ENCODE assay signal across 31 mouse cellular contexts in the genomic region with DNA sequence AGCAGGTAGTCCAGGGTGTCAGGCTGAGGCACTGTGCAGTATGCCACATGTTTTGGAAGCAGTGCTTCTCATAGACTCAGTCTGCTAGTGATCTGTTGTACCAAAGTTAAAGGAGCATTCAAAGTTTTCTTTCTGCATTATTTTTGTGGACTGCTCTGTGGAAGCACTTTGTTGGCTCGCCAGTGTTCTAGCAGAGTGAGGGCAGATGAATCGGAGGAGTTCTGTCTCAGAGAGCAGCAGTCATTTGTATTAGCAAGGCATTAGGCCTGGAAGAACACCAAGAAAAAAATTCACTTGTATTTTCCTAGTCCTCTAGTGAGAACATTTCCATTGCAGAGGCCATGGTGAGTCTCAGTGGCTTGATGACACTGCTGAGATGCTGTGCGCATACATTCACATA.
DNase-seq lines count a peak whose midpoint lies in the region; ATAC-seq and TF ChIP-seq lines count a peak whose summit lies in the region.
"Had no signal": no experiment of that assay in that cellular context is flagged by ENCODE, and none has a peak within 500 bp of the region (broad histone marks: within the 10 kb centered on the region; RNA-seq: fewer than 3 reads in every experiment).

No protein-coding gene starts in this region.

- no peaks in the 10 kb centered on the region for H3K9me3 ChIP-seq in forebrain, embryonic 11.5 days (ENCODE audit: control insufficient read depth, low read length)
- H3K9me3 ChIP-seq: embryonic facial prominence, embryonic 10.5 days; embryonic facial prominence, embryonic 15.5 days; forebrain, embryonic 13.5 days; hindbrain, embryonic 13.5 days; limb, embryonic 12.5 days; liver, embryonic 12.5 days; neural tube, embryonic 13.5 days had no signal

- H3K27me3 ChIP-seq in kidney, adult 2 months (replicated peaks; ENCODE audit: control insufficient read depth, insufficient read depth, low read length): no peaks in the 10 kb centered on the region
- H3K27me3 ChIP-seq in liver, adult 2 months (ENCODE audit: control insufficient read depth, insufficient read depth, low read length): no peaks in the 10 kb centered on the region
- H3K27me3 ChIP-seq in small intestine, adult 2 months (ENCODE audit: control insufficient read depth, insufficient read depth, low read length): no peaks in the 10 kb centered on the region
- H3K27me3 ChIP-seq in forebrain, embryonic 11.5 days (ENCODE audit: control insufficient read depth, insufficient read depth, low read length): no peaks in the 10 kb centered on the region
- H3K27me3 ChIP-seq: embryonic facial prominence, embryonic 15.5 days; forebrain, embryonic 13.5 days; hindbrain, embryonic 13.5 days; limb, embryonic 12.5 days; liver, embryonic 12.5 days; neural tube, embryonic 13.5 days had no signal

- H3K4me3 ChIP-seq in kidney, adult 2 months (ENCODE audit: insufficient read depth, low read depth, low read length): no peak overlapping the region
- no peak overlapping the region for H3K4me3 ChIP-seq in liver, adult 2 months (ENCODE audit: insufficient read depth, low read depth, low read length)
- H3K4me3 ChIP-seq in small intestine, adult 2 months (ENCODE audit: low read depth, low read length): no peak overlapping the region
- no peak overlapping the region for H3K4me3 ChIP-seq in forebrain, embryonic 11.5 days (ENCODE audit: low read depth, low read length)
- H3K4me3 ChIP-seq: embryonic facial prominence, embryonic 10.5 days; embryonic facial prominence, embryonic 15.5 days; forebrain, embryonic 13.5 days; hindbrain, embryonic 13.5 days; left cerebral cortex, adult 2 months; limb, embryonic 12.5 days; liver, embryonic 12.5 days; myocyte; neural tube, embryonic 13.5 days had no signal

- peak; percentile 13 for DNase-seq in kidney, adult 2 months
- DNase-seq in kidney, adult 18-20 months: no peak
- DNase-seq in liver, adult 2 months (ENCODE audit: extremely low read depth, low read depth, low spot score): no peak
- no peak for DNase-seq in liver
- DNase-seq in layer of hippocampus, adult 9-10 months (ENCODE audit: low spot score): peak; percentile 46
- DNase-seq in frontal cortex, postnatal 25 days (ENCODE audit: low spot score in 2 of 2): no peak
- DNase-seq in forebrain, embryonic 11.5 days (ENCODE audit: low spot score): no peak
- DNase-seq: adrenal gland, postnatal 14 days; cerebellum, postnatal 14 days; gastrocnemius, postnatal 36 days; heart, adult 18-20 months; heart, postnatal 36 days; kidney, adult 8-10 months; kidney, postnatal 4 days; liver, postnatal 0 days; lung, postnatal 36 days; retina, postnatal 1 day; right cerebral cortex, postnatal 14 days; thymus, postnatal 4 days had no signal

- no peak for ATAC-seq in forebrain, embryonic 11.5 days (replicated peaks; ENCODE audit: low FRiP score)
- ATAC-seq: forebrain, embryonic 13.5 days; liver, embryonic 12.5 days; liver, postnatal 0 days had no signal

- peak overlapping the region; percentile 38; the same call in 1 of the 2 replicates for H3K9ac ChIP-seq in liver, adult 2 months (ENCODE audit: low read depth, low read length)
- H3K9ac ChIP-seq in forebrain, embryonic 11.5 days (ENCODE audit: low read length): no peak overlapping the region
- H3K9ac ChIP-seq: embryonic facial prominence, embryonic 15.5 days; forebrain, embryonic 13.5 days; hindbrain, embryonic 13.5 days; limb, embryonic 12.5 days; liver, embryonic 12.5 days; liver, postnatal 0 days; neural tube, embryonic 13.5 days had no signal

- no peak overlapping the region for H3K4me2 ChIP-seq in forebrain, embryonic 11.5 days (ENCODE audit: low read depth, low read length, severe bottlenecking)
- H3K4me2 ChIP-seq: embryonic facial prominence, embryonic 15.5 days; forebrain, embryonic 13.5 days; heart, embryonic 11.5 days; hindbrain, embryonic 13.5 days; limb, embryonic 12.5 days; liver, embryonic 12.5 days; midbrain, embryonic 11.5 days; neural tube, embryonic 13.5 days had no signal

- H3K4me1 ChIP-seq in kidney, adult 2 months (ENCODE audit: control insufficient read depth, insufficient read depth, low read length): peaks cover 14% of the 10 kb centered on the region
- H3K4me1 ChIP-seq in liver, adult 2 months (ENCODE audit: control insufficient read depth, insufficient read depth, low read length): peaks cover 20% of the 10 kb centered on the region
- H3K4me1 ChIP-seq in small intestine, adult 2 months (ENCODE audit: control insufficient read depth, insufficient read depth, insufficient read length, low read length): peaks cover 14% of the 10 kb centered on the region; the same call in 1 of the 2 replicates
- H3K4me1 ChIP-seq in forebrain, embryonic 11.5 days (replicated peaks; ENCODE audit: control insufficient read depth, insufficient read depth, low read length): no peaks in the 10 kb centered on the region
- H3K4me1 ChIP-seq: embryonic facial prominence, embryonic 15.5 days; forebrain, embryonic 13.5 days; hindbrain, embryonic 13.5 days; limb, embryonic 12.5 days; liver, embryonic 12.5 days; neural tube, embryonic 13.5 days had no signal

- WGBS in kidney, adult 2 months: 70% methylated on average over 3 of the region's 3 CpGs
- WGBS in liver, adult 2 months: 81% methylated on average over 3 of the region's 3 CpGs
- 84% methylated on average over 3 of the region's 3 CpGs for WGBS in small intestine, adult 2 months
- WGBS in forebrain, embryonic 11.5 days: 93% methylated on average over 3 of the region's 3 CpGs

- H3K27ac ChIP-seq in kidney, adult 2 months (ENCODE audit: insufficient read depth, low read depth, low read length): 0 out of 2 replicates have a peak overlapping the region, but pooled peaks have one; percentile 52
- H3K27ac ChIP-seq in liver, adult 2 months (replicated peaks; ENCODE audit: insufficient read depth, low read depth, low read length): peak overlapping the region; percentile 84
- peak overlapping the region; percentile 21 for H3K27ac ChIP-seq in small intestine, adult 2 months (ENCODE audit: insufficient read depth, low read depth, low read length)
- no peak overlapping the region for H3K27ac ChIP-seq in forebrain, embryonic 11.5 days (ENCODE audit: low read depth, low read length)
- H3K27ac ChIP-seq: embryonic facial prominence, embryonic 10.5 days; embryonic facial prominence, embryonic 15.5 days; forebrain, embryonic 13.5 days; hindbrain, embryonic 13.5 days; left cerebral cortex, adult 2 months; limb, embryonic 12.5 days; liver, embryonic 12.5 days; neural tube, embryonic 13.5 days had no signal

- no peak for TF ChIP-seq CTCF in kidney, adult 2 months (conservative IDR thresholded peaks at IDR 0.05; ENCODE audit: insufficient read depth, insufficient read length, low read depth, low read length)
- no peak for TF ChIP-seq CTCF in liver, adult 2 months (IDR thresholded peaks at IDR 0.05; ENCODE audit: low read depth, low read length)
- no peak for TF ChIP-seq CTCF in small intestine, adult 2 months (IDR thresholded peaks at IDR 0.05; ENCODE audit: extremely low read depth, insufficient read length, insufficient replicate concordance, low read depth, low read length)

- TF ChIP-seq POLR2A in kidney, adult 2 months (IDR thresholded peaks at IDR 0.05; ENCODE audit: low read depth, low read length): no peak
- TF ChIP-seq POLR2A in liver, adult 2 months (IDR thresholded peaks at IDR 0.05; ENCODE audit: extremely low read depth, insufficient read depth, low read length): no peak
- TF ChIP-seq POLR2A in small intestine, adult 2 months (IDR thresholded peaks at IDR 0.05; ENCODE audit: low read depth, low read length): no peak

- H3K79me2 ChIP-seq in liver, adult 2 months (ENCODE audit: control insufficient read depth, insufficient read depth, low read length): peaks cover 6% of the 10 kb centered on the region; the same call in 1 of the 2 replicates

- H3K36me3 ChIP-seq in kidney, adult 2 months (ENCODE audit: control insufficient read depth, insufficient read depth, low read length): no peaks in the 10 kb centered on the region
- H3K36me3 ChIP-seq in liver, adult 2 months (ENCODE audit: control insufficient read depth, insufficient read depth, low read length): no peaks in the 10 kb centered on the region
- H3K36me3 ChIP-seq in small intestine, adult 2 months (ENCODE audit: control insufficient read depth, insufficient read depth, low read length): no peaks in the 10 kb centered on the region
- H3K36me3 ChIP-seq in forebrain, embryonic 11.5 days (ENCODE audit: control insufficient read depth, insufficient read depth, low read length): no peaks in the 10 kb centered on the region
- H3K36me3 ChIP-seq: embryonic facial prominence, embryonic 10.5 days; embryonic facial prominence, embryonic 15.5 days; hindbrain, embryonic 13.5 days; limb, embryonic 12.5 days; liver, embryonic 12.5 days; neural tube, embryonic 13.5 days had no signal

Comparison
In these comparisons a context has a peak if more than half of its experiments do, and no peak if none do; other contexts are left out.
1. DNase-seq: peak in kidney, adult 2 months (single experiment) and layer of hippocampus, adult 9-10 months (single experiment); none in kidney, adult 18-20 months (single experiment), liver, adult 2 months (single experiment), liver (single experiment), frontal cortex, postnatal 25 days (0 of 2) and forebrain, embryonic 11.5 days (single experiment).